Mouse (Mus musculus) ES-Bruce4 (cell line): Measurements from ENCODE around the gene Ehmt1. TPM values are rescaled to one million over a fixed set of nuclear protein-coding genes. Genes with fewer than 3 reads are reported as not detected.

Experiments
- H3K27ac ChIP-seq: 2 replicates; pipeline ENCODE4 v1.5.1; 2012; ENCODE audit warnings: low read length, inconsistent platforms; ENCODE audit not compliant: insufficient read depth
- H3K27me3 ChIP-seq: 2 replicates; pipeline ENCODE4 v1.6.1; 2012; ENCODE audit warnings: mild to moderate bottlenecking, low read length, inconsistent platforms; ENCODE audit not compliant: control insufficient read depth, poor library complexity, insufficient read depth, severe bottlenecking
- H3K36me3 ChIP-seq: 2 replicates; pipeline ENCODE4 v1.6.1; 2012; ENCODE audit warnings: inconsistent platforms, mild to moderate bottlenecking, low read length, moderate library complexity; ENCODE audit not compliant: control insufficient read depth, poor library complexity, insufficient read depth, severe bottlenecking
- H3K4me1 ChIP-seq: one replicate; pipeline ENCODE4 v1.8.1; 2011; ENCODE audit warnings: low read length; ENCODE audit not compliant: control insufficient read depth, insufficient read depth
- H3K4me3 ChIP-seq: 2 replicates; pipeline ENCODE4 v1.5.1; 2011; ENCODE audit warnings: low read depth, mild to moderate bottlenecking, low read length
- H3K9ac ChIP-seq: 2 replicates; pipeline ENCODE4 v1.6.1; 2012; ENCODE audit warnings: low read depth, mild to moderate bottlenecking, inconsistent platforms; ENCODE audit not compliant: poor library complexity, severe bottlenecking
- H3K9me3 ChIP-seq: replicated peaks from 2 replicates; pipeline ENCODE4 v1.6.1; 2012; ENCODE audit warnings: mild to moderate bottlenecking, low read length, inconsistent platforms; ENCODE audit not compliant: control insufficient read depth, poor library complexity, insufficient read depth, severe bottlenecking
- CTCF ChIP-seq: IDR thresholded peaks from one replicate; pipeline ENCODE4 v1.8.1; 2011; ENCODE audit warnings: low read depth, low read length
- EP300 ChIP-seq: IDR thresholded peaks from 2 replicates; pipeline ENCODE4 v1.6.1; 2011; ENCODE audit warnings: low read depth, low read length; ENCODE audit not compliant: insufficient read depth
- POLR2A ChIP-seq: IDR thresholded peaks from one replicate; pipeline ENCODE4 v1.8.1; 2011; ENCODE audit warnings: low read length; ENCODE audit not compliant: insufficient read depth
- polyA plus RNA-seq: library from polyadenylated mRNA; stranded (reverse); fragments of >200 nt; gene quantifications from 2 replicates; pipeline ENCODE4 v1.2.4, GENCODE M21; 2011; ENCODE audit warnings: low read depth; ENCODE audit not compliant: missing spikeins, insufficient read depth, insufficient read length

Ehmt1 gene
- polyA plus RNA-seq, 1 experiment: 94.1 TPM

DNA sequence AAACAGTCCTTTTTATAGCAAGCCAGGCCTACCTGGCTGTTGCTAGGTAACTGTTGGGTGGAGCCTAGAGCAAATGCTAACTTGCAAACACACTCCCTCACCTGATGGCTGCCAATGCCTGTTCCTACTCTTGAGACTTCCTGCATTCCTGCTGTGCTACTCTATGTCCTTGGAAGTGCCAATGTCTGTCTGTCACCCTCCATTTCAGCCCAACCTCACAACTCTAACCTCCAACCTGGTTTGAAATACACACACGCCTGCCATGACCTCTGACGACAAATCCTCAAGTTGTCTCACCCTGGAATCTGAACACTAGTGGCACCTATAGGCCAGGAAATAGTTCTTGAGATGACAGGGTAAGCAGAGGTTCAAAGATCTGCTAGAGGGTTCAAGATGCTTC lies 9.7 kb upstream of the Ehmt1 start:
- H3K4me3 ChIP-seq: no peak overlapping the region
- no peaks in the 10 kb centered on the region for H3K9me3 ChIP-seq
- no peak for TF ChIP-seq CTCF
- TF ChIP-seq EP300: no peak
- TF ChIP-seq POLR2A: no peak
- no peak overlapping the region; the same call in 1 of the 2 replicates for H3K27ac ChIP-seq
- no peak overlapping the region for H3K9ac ChIP-seq
- no peaks in the 10 kb centered on the region for H3K36me3 ChIP-seq
- H3K4me1 ChIP-seq: peaks cover 4% of the 10 kb centered on the region
- H3K27me3 ChIP-seq: no peaks in the 10 kb centered on the region

GRCm38 (mm10) chr2:24927810-24928479 lies 8.5 kb upstream of the Ehmt1 start:
- TF ChIP-seq CTCF: no peak
- no peak for TF ChIP-seq POLR2A
- peak; percentile 69 for TF ChIP-seq EP300
- no peaks in the 10 kb centered on the region for H3K27me3 ChIP-seq
- H3K9me3 ChIP-seq: no peaks in the 10 kb centered on the region
- peak overlapping the region; percentile 51 for H3K27ac ChIP-seq
- peaks cover 4% of the 10 kb centered on the region for H3K4me1 ChIP-seq
- H3K9ac ChIP-seq: no peak overlapping the region
- no peak overlapping the region for H3K4me3 ChIP-seq
- no peaks in the 10 kb centered on the region for H3K36me3 ChIP-seq

DNA sequence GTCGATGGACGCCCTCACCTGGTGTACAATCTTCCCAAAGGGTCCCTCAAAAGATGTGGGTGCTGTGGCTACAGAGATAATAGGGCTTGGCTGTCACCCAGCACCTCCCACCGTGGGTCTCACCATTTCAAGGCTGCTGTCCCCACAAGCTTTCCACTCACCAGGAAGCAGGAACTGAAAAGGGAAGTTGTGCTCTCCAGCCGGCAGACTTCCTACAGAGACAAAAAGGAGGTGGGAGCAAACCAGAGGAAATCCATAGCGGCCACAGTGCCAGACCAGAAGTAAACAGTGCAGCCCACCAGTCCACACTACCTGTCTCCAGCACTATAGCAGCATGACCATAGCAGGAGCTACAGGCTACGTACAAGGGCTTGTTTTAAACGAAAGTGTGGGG lies 7.5 kb upstream of the Ehmt1 start:
- TF ChIP-seq EP300 (no peak), CTCF (no peak), POLR2A (no peak)
- Histone ChIP-seq H3K9me3 (no peaks in the 10 kb centered on the region), H3K27ac (no peak overlapping the region), H3K4me3 (no peak overlapping the region), H3K4me1 (peaks cover 4% of the 10 kb centered on the region), H3K27me3 (no peaks in the 10 kb centered on the region), H3K9ac (no peak overlapping the region), H3K36me3 (no peaks in the 10 kb centered on the region)

GRCm38 (mm10) chr2:24926345-24926964 lies 7.0 kb upstream of the Ehmt1 start:
- H3K27me3 ChIP-seq: no peaks in the 10 kb centered on the region
- no peak overlapping the region for H3K27ac ChIP-seq
- H3K9me3 ChIP-seq: no peaks in the 10 kb centered on the region
- H3K9ac ChIP-seq: no peak overlapping the region
- TF ChIP-seq POLR2A: no peak
- no peak for TF ChIP-seq CTCF
- TF ChIP-seq EP300: no peak
- peaks cover 4% of the 10 kb centered on the region for H3K4me1 ChIP-seq
- H3K4me3 ChIP-seq: no peak overlapping the region
- no peaks in the 10 kb centered on the region for H3K36me3 ChIP-seq

GRCm38 (mm10) chr2:24925284-24925683 lies 5.9 kb upstream of the Ehmt1 start:
- Histone ChIP-seq H3K4me3 (no peak overlapping the region), H3K9ac (no peak overlapping the region), H3K36me3 (no peaks in the 10 kb centered on the region), H3K9me3 (no peaks in the 10 kb centered on the region), H3K27me3 (no peaks in the 10 kb centered on the region), H3K27ac (no peak overlapping the region), H3K4me1 (peaks cover 4% of the 10 kb centered on the region)
- no peak for TF ChIP-seq CTCF
- no peak for TF ChIP-seq EP300
- no peak for TF ChIP-seq POLR2A

DNA sequence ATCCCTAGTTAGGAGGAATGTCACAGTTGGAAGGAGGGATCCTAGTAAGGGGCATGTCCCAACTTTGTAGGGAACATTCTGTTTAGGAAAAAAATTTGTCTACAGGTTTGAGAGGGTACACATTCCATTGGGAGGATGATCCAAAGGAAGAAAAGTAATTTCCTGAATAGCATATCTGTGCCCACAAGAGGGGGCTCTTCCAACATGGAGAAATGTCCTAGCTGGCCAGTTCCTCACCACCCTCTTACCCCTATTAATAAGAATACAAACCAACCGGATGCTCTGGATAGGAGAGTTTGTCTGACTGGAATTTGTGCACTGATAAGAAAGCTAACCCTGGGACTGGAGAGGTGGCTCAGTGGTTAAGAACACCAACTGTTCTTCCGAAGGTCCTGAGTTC lies 4.1 kb upstream of the Ehmt1 start:
- H3K27me3 ChIP-seq: no peaks in the 10 kb centered on the region
- no peaks in the 10 kb centered on the region for H3K36me3 ChIP-seq
- no peaks in the 10 kb centered on the region for H3K9me3 ChIP-seq
- H3K4me1 ChIP-seq: peaks cover 4% of the 10 kb centered on the region
- no peak overlapping the region for H3K27ac ChIP-seq
- no peak overlapping the region for H3K4me3 ChIP-seq
- TF ChIP-seq EP300: no peak
- TF ChIP-seq CTCF: no peak
- no peak for TF ChIP-seq POLR2A
- H3K9ac ChIP-seq: no peak overlapping the region
